Mouse (Mus musculus) spleen, postnatal 4 days (tissue): ENCODE results near the gene Stx4a.
A peak's percentile ranks its signal among the peaks of the same experiment; 100 is the strongest.
"Not testable (repeated sequence)": the region's sequence is repeated elsewhere in the genome, so short reads cannot be mapped to it uniquely, and the experiment has no call there.

Source experiments
- DNase-seq, 2 experiments: peaks; one replicate each; pipeline ENCODE4 v3.0.0; 2022; ENCODE audit warnings: low spot score in 2 of 2

Stx4a gene

GRCm38 (mm10) chr7:127824176-127824871 is at the start of gene Stx4a, which contains the start of gene Stx1b:
Stx4a (plus strand) TSS chr7:127824294.
Stx1b (minus strand) TSS chr7:127824549.
- DNase-seq, result no peak

GRCm38 (mm10) chr7:127775837-127776236 is 48.3 kb upstream of the Stx4a start:
- not testable (repeated sequence) for DNase-seq

- DNase-seq, result peak; percentile 88 to 96
Measured at GRCm38 (mm10) chr7:127776426-127776825, 47.7 kb upstream of the Stx4a start, which contains the start of gene Setd1a. Setd1a (plus strand) TSS chr7:127776670.

GRCm38 (mm10) chr7:127776878-127777473 is 47.1 kb upstream of the Stx4a start:
- DNase-seq, result peak; percentile 97 to 98

- DNase-seq, result peak; percentile 60 to 87
Measured at GRCm38 (mm10) chr7:127777474-127778266, 46.4 kb upstream of the Stx4a start.

- no peak for DNase-seq
Measured at GRCm38 (mm10) chr7:127778350-127778749, 45.7 kb upstream of the Stx4a start.

- DNase-seq, result no peak
Measured at GRCm38 (mm10) chr7:127785308-127785707, 38.8 kb upstream of the Stx4a start, which contains the start of gene Gm49388. Gm49388 (plus strand) TSS chr7:127785608.

GRCm38 (mm10) chr7:127797076-127797845 is 26.8 kb upstream of the Stx4a start:
- no peak for DNase-seq

GRCm38 (mm10) chr7:127798591-127798990 is 25.5 kb upstream of the Stx4a start:
- no peak for DNase-seq

GRCm38 (mm10) chr7:127799211-127799610 is 24.9 kb upstream of the Stx4a start:
- DNase-seq, result no peak

GRCm38 (mm10) chr7:127799738-127800137 is 24.4 kb upstream of the Stx4a start:
- DNase-seq, result no peak

GRCm38 (mm10) chr7:127800435-127801009 is 23.6 kb upstream of the Stx4a start, which contains the start of gene Hsd3b7:
Hsd3b7 (plus strand) TSS chr7:127800604.
- peak; percentile 83 to 93 for DNase-seq

GRCm38 (mm10) chr7:127801010-127801621 is 23.0 kb upstream of the Stx4a start:
- no peak for DNase-seq

- DNase-seq, result no peak
Measured at GRCm38 (mm10) chr7:127802313-127802712, 21.8 kb upstream of the Stx4a start.

- no peak for DNase-seq
Measured at GRCm38 (mm10) chr7:127808821-127809220, 15.3 kb upstream of the Stx4a start.

- no peak for DNase-seq
Measured at GRCm38 (mm10) chr7:127809846-127810245, 14.2 kb upstream of the Stx4a start.

- DNase-seq, result no peak
Measured at GRCm38 (mm10) chr7:127810650-127811049, 13.4 kb upstream of the Stx4a start.

GRCm38 (mm10) chr7:127811240-127811639 is 12.9 kb upstream of the Stx4a start:
- no peak for DNase-seq

- no peak for DNase-seq
Measured at GRCm38 (mm10) chr7:127812292-127812691, 11.8 kb upstream of the Stx4a start.

- DNase-seq, result no peak
Measured at GRCm38 (mm10) chr7:127813821-127814220, 10.3 kb upstream of the Stx4a start.
